Mouse (Mus musculus): ENCODE data around the gene Ube2d3.

DNA sequence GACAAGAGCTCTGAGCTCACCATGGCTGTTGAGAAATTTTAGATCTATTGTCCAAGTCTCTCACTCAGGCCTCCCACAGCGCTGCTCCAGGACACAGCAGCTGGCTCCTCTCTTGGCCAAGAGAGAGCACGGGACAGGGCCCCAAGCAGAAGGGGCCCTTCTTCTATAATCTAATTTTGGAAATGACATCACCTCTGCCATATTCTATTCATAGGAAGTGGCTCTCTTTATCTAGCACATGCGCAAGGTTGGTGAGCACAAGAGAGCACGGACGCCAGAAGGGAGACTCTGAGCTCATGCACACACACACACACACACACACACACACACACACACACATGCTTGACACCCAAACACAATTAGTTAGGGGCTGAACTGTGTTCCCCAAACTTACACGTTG is 78.9 kb downstream of the Ube2d3 start:
- TF ChIP-seq CTCF (conservative IDR thresholded peaks at IDR 0.05 in 1 of 2, IDR thresholded peaks at IDR 0.05 in 1 of 2; ENCODE audit: low read depth in 2 of 2, low read length in 2 of 2) (no peak), E2F4 (IDR thresholded peaks at IDR 0.05; ENCODE audit: insufficient replicate concordance, low read depth, low read length) (no peak), MYC (IDR thresholded peaks at IDR 0.05; ENCODE audit: low read depth, low read length) (peak; percentile 89), MAX (IDR thresholded peaks at IDR 0.05; ENCODE audit: low read length) (peak; percentile 66), NELFE (IDR thresholded peaks at IDR 0.05; ENCODE audit: low read depth, low read length) (0 out of 2 replicates have a peak, but pooled peaks have one; percentile 17), EP300 (IDR thresholded peaks at IDR 0.05; ENCODE audit: low read length) (peak; percentile 74; the same call in 1 of the 2 replicates), RCOR1 (conservative IDR thresholded peaks at IDR 0.05; ENCODE audit: low read depth, low read length) (0 out of 2 replicates have a peak, but pooled peaks have one; percentile 62), POLR2A (IDR thresholded peaks at IDR 0.05; ENCODE audit: low read depth, low read length) (0 out of 2 replicates have a peak, but pooled peaks have one; percentile 42)
